Mouse (Mus musculus): ENCODE results near the gene Ak3. TPM values are rescaled to one million over a fixed set of nuclear protein-coding genes. Genes with fewer than 3 reads are reported as not detected.

Ak3 gene
- polyA plus RNA-seq (2012; rRNA removed) = 24.7 and 36.3 TPM in 2 replicates

GRCm38 (mm10) chr19:29047334-29048170, at the start of gene Ak3:
Ak3 (minus strand) TSS chr19:29047961.

DNA sequence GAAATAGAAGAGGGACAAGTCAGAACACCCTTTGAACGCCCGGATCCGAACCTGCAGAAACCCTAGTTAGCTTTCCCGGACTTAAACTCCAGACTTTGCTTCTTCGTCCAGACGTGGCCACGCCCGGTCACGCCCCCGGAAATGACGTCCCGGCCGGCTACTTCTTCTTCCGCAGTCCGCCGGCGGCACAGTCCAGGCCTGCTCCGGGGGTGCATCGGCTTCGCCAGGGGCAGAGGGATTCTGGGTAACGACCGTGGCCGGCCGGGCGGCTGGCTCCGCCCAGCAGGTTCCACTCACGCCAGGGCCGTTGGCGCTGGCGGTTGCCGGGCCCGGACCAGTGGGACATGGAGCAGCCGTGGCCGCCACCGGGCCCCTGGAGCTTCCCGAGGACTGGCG, 57.6 kb downstream of the Ak3 start, which contains the start of gene Cdc37l1:
Gene Cdc37l1 (plus strand): TSS at position 159 of the 396 bp plus-strand sequence.

Other genes with a start within 250 kb of the Ak3 start
- gene Slc1a1, start 212.9 kb downstream of the Ak3 start, polyA plus RNA-seq (2012; rRNA removed) = 0.86 and 0.95 TPM in 2 replicates
- gene Plpp6, start 84.0 kb downstream of the Ak3 start, polyA plus RNA-seq (2012; rRNA removed) = 5.0 and 5.1 TPM in 2 replicates
- gene 4430402I18Rik, start 80.2 kb downstream of the Ak3 start, polyA plus RNA-seq (2012; rRNA removed) = 0.43 and 0.97 TPM in 2 replicates
- gene Cdc37l1, start 57.6 kb downstream of the Ak3 start, polyA plus RNA-seq (2012; rRNA removed) = 29.3 and 42.7 TPM in 2 replicates
- 30.8 and 32.9 TPM in 2 replicates for gene Rcl1, start 53.4 kb upstream of the Ak3 start, polyA plus RNA-seq (2012; rRNA removed)
- gene Jak2, start 203.9 kb upstream of the Ak3 start, polyA plus RNA-seq (2012; rRNA removed) = 15.1 and 17.9 TPM in 2 replicates

Data from central nervous system, embryonic 11.5 days (tissue).